Mouse (Mus musculus) hindbrain, embryonic 11.5 days (tissue): Measurements from ENCODE around the gene Ctla4. TPM values are rescaled to one million over a fixed set of nuclear protein-coding genes. Genes with fewer than 3 reads are reported as not detected.

Experiments
- ATAC-seq: fragments of 200-750 bp; cut with Nextera tagmentation; 2 replicates; pipeline ENCODE4 v1.8.0; 2017; ENCODE audit warnings: mild to moderate bottlenecking, moderate TSS enrichment, moderate library complexity; ENCODE audit not compliant: low FRiP score
- DNase-seq: peaks from one replicate; pipeline ENCODE4 v3.0.0-alpha.2; 2015; ENCODE audit warnings: low spot score
- H3K27ac ChIP-seq: fragments of 300-500 bp; sonication (generic); 2 replicates; pipeline ENCODE4 v1.5.1; 2014; ENCODE audit warnings: mild to moderate bottlenecking, low read depth, low read length
- H3K27me3 ChIP-seq: fragments of 300-500 bp; sonication (generic); 2 replicates; pipeline ENCODE4 v1.6.1; 2014; ENCODE audit warnings: mild to moderate bottlenecking, low read length, moderate library complexity, mixed read lengths; ENCODE audit not compliant: control insufficient read depth, insufficient read depth
- H3K36me3 ChIP-seq: fragments of 300-500 bp; sonication (generic); 2 replicates; pipeline ENCODE4 v1.6.1; 2014; ENCODE audit warnings: mild to moderate bottlenecking, low read length, moderate library complexity, mixed read lengths; ENCODE audit not compliant: control insufficient read depth, insufficient read depth
- H3K4me1 ChIP-seq: fragments of 300-500 bp; sonication (generic); replicated peaks from 2 replicates; pipeline ENCODE4 v1.6.1; 2014; ENCODE audit warnings: low read length, mixed read lengths; ENCODE audit not compliant: control insufficient read depth, insufficient read depth
- H3K4me2 ChIP-seq: fragments of 300-500 bp; sonication (generic); replicated peaks from 2 replicates; pipeline ENCODE4 v1.6.1; 2014; ENCODE audit warnings: mild to moderate bottlenecking, low read depth, low read length
- H3K4me3 ChIP-seq: fragments of 300-500 bp; sonication (generic); 2 replicates; pipeline ENCODE4 v1.5.1; 2014; ENCODE audit warnings: low read depth, low read length
- H3K9ac ChIP-seq: fragments of 300-500 bp; sonication (generic); 2 replicates; pipeline ENCODE4 v1.6.1; 2014; ENCODE audit warnings: low read depth, low read length
- H3K9me3 ChIP-seq: fragments of 300-500 bp; sonication (generic); 2 replicates; pipeline ENCODE4 v1.6.1; 2016; ENCODE audit warnings: low read length; ENCODE audit not compliant: control insufficient read depth
- WGBS: fragments of 180-500 bp; shearing (Covaris S2); extraction: QIAGEN DNeasy Blood & Tissue Kit; methylation state at CpG from one replicate; pipeline ENCODE4 v1.1.7; 2014; 5-methylcytosine and 5-hydroxymethylcytosine counted together
- polyA plus RNA-seq: library from polyadenylated mRNA; unstranded; fragments of >200 nt; fragmentation: Nextera tagmentation; extraction: Ambion mirVana; gene quantifications from 2 replicates; pipeline ENCODE4 v1.2.1, GENCODE M21; 2014

Ctla4 gene
- polyA plus RNA-seq, 1 experiment from 2014 or later, result not detected

DNA sequence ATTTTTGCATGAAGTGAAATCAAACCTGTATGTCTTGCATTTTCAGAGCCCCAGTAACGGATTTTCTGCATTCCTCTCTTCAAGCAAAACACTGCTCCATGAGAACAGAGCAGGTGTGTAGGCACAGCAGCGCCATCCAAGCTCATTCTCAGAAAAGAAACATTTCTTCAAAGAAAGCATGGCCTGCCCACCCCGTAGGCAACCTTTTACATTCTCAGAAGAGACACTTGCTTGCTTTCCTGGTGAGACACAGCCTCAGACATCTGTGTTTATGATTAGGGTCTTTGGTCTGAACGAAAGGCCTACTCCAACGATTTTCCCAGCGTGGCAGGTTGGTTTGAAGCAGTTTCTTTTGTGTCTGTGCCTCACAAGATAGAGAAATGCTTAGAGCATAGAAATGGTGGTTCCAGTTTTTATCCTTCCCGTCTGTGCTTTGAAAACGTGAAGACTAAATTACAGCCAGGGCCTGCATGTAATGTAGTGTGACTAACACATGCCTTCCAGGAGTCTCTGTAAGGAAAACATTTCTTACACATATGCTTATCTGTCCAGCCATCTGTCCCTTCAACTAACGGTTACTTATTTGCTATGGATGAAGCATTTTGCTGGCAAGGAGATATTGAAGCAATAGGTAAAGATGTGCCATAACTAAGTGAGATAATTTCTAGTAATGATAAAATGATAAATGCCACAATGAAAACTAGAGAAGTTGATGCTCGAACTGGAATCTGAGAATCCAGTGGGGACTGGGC is 6.5 kb upstream of the Ctla4 start:
- 65% methylated on average over 10 of the region's 10 CpGs for WGBS
- no peak overlapping the region for H3K4me3 ChIP-seq
- H3K4me1 ChIP-seq, result no peaks in the 10 kb centered on the region
- H3K27ac ChIP-seq, result no peak overlapping the region
- no peak overlapping the region for H3K9ac ChIP-seq
- no peak overlapping the region for H3K4me2 ChIP-seq
- ATAC-seq (no peak), DNase-seq (no peak)
- no peaks in the 10 kb centered on the region for H3K9me3 ChIP-seq
- no peaks in the 10 kb centered on the region for H3K36me3 ChIP-seq
- H3K27me3 ChIP-seq, result no peaks in the 10 kb centered on the region

DNA sequence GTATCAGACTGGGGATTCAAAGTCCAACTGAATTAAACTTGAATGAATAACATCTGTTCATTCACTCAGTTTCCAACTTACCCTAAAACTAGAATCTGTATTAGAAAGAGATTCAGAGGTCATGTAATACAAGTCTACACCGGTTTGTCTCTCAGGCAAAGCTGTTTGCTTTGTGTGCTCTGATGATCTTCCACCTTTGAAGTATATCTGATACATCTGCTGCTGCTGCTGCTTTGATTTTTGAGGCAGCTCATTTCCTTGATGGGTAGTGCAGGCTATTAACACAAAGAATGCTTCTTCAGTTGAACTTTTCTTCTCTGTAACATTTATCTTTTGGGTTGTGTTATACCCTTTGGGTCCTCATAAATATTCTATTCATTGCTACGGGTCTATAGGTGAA is 4.0 kb upstream of the Ctla4 start:
- no peak overlapping the region for H3K27ac ChIP-seq
- no peaks in the 10 kb centered on the region for H3K9me3 ChIP-seq
- no peak overlapping the region for H3K9ac ChIP-seq
- ATAC-seq (no peak), DNase-seq (no peak)
- no peaks in the 10 kb centered on the region for H3K27me3 ChIP-seq
- no peaks in the 10 kb centered on the region for H3K36me3 ChIP-seq
- H3K4me2 ChIP-seq, result no peak overlapping the region
- H3K4me1 ChIP-seq, result no peaks in the 10 kb centered on the region
- WGBS, result 76% methylated on average over 2 of the region's 2 CpGs
- no peak overlapping the region for H3K4me3 ChIP-seq

DNA sequence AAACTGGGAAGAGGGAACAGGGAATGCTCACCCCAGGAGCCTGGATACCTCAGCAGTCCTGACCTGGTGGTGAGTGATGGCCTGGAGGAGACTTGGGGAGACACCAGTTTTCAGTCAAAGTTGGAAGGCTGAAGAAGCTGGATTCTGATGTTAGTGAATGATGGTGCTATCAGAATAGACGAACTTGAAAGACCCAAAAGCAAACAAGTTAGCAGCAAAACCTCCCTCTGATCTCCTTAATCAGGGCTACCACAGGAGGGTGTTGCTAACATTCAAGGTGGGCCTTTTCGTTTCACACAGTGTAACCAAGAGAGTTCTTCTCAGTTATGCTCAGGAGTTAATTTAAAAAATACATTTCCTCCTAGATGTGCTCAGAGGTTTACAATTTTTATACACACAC is 3.5 kb upstream of the Ctla4 start:
- Histone ChIP-seq H3K27me3 (no peaks in the 10 kb centered on the region), H3K4me2 (no peak overlapping the region), H3K4me3 (no peak overlapping the region), H3K9ac (no peak overlapping the region), H3K9me3 (no peaks in the 10 kb centered on the region), H3K36me3 (no peaks in the 10 kb centered on the region), H3K27ac (no peak overlapping the region), H3K4me1 (no peaks in the 10 kb centered on the region)
- no peak for DNase-seq
- ATAC-seq, result no peak
- WGBS, result 78% methylated on average over 2 of the region's 2 CpGs

DNA sequence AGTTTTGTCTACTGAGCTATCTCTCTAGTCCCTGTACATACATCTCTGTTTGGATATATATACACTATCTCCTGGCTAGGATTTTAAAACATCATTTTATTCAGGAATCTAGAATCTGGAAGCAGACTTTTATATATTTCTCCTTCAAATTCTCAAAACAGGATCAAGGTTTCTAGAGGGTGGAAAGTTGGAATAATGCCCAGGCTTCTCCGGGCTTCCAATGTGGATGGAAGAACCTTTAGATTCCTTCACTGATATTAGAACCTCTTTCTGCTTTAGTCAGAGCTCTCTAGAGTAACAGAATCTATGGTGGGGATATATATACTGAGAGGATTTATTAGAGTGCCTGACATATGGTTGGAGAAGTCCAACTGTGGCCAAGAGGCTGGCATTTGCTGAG is 2.2 kb upstream of the Ctla4 start:
- H3K36me3 ChIP-seq, result no peaks in the 10 kb centered on the region
- no peaks in the 10 kb centered on the region for H3K9me3 ChIP-seq
- H3K4me2 ChIP-seq, result no peak overlapping the region
- H3K9ac ChIP-seq, result no peak overlapping the region
- 95% methylated on average over 1 of the region's 1 CpGs for WGBS
- H3K27me3 ChIP-seq, result no peaks in the 10 kb centered on the region
- H3K4me3 ChIP-seq, result no peak overlapping the region
- ATAC-seq (no peak), DNase-seq (no peak)
- no peak overlapping the region for H3K27ac ChIP-seq
- no peaks in the 10 kb centered on the region for H3K4me1 ChIP-seq

GRCm38 (mm10) chr1:60898127-60898932 is 11.5 kb downstream of the Ctla4 start:
- no peak for ATAC-seq
- 90% methylated on average over 5 of the region's 5 CpGs for WGBS
- H3K9ac ChIP-seq, result no peak overlapping the region

GRCm38 (mm10) chr1:60898933-60899210 is 12.1 kb downstream of the Ctla4 start:
- no peak for DNase-seq
- Histone ChIP-seq H3K36me3 (no peaks in the 10 kb centered on the region), H3K27me3 (no peaks in the 10 kb centered on the region), H3K27ac (no peak overlapping the region), H3K4me3 (no peak overlapping the region), H3K4me2 (no peak overlapping the region), H3K9me3 (no peaks in the 10 kb centered on the region), H3K4me1 (no peaks in the 10 kb centered on the region), H3K9ac (no peak overlapping the region)
- no peak for ATAC-seq
- WGBS, result 84% methylated on average over 2 of the region's 2 CpGs

More at GRCm38 (mm10) chr1:60898127-60898932, 11.5 kb downstream of the Ctla4 start:
- no peak for DNase-seq
- Histone ChIP-seq H3K4me3 (no peak overlapping the region), H3K4me1 (no peaks in the 10 kb centered on the region), H3K36me3 (no peaks in the 10 kb centered on the region), H3K27me3 (no peaks in the 10 kb centered on the region), H3K27ac (no peak overlapping the region), H3K9me3 (no peaks in the 10 kb centered on the region), H3K4me2 (no peak overlapping the region)

DNA sequence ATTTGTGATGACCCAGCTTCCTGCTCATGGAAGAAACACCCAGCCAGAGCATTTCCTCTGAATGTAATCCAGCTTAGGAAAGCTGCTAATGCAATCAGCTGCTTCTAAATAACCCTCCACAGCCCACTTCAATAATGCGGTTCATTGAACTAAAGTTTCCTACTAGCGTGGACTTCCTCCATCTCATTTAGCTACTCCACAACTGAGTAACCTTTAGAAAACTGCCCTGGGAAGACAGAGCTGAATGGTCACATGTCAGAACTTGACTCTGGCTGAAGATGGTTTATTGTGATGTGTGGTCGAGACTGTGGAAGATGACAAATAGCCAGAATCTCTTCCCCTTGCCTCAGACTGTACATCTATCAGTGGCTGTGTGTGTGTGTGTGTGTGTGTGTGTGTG is 12.4 kb downstream of the Ctla4 start:
- no peak overlapping the region for H3K4me3 ChIP-seq
- H3K9ac ChIP-seq, result no peak overlapping the region
- WGBS, result 87% methylated on average over 3 of the region's 3 CpGs
- H3K27ac ChIP-seq, result no peak overlapping the region
- DNase-seq, result no peak
- no peak for ATAC-seq
- H3K27me3 ChIP-seq, result no peaks in the 10 kb centered on the region
- no peaks in the 10 kb centered on the region for H3K4me1 ChIP-seq
- no peaks in the 10 kb centered on the region for H3K36me3 ChIP-seq
- H3K9me3 ChIP-seq, result no peaks in the 10 kb centered on the region
- H3K4me2 ChIP-seq, result no peak overlapping the region

DNA sequence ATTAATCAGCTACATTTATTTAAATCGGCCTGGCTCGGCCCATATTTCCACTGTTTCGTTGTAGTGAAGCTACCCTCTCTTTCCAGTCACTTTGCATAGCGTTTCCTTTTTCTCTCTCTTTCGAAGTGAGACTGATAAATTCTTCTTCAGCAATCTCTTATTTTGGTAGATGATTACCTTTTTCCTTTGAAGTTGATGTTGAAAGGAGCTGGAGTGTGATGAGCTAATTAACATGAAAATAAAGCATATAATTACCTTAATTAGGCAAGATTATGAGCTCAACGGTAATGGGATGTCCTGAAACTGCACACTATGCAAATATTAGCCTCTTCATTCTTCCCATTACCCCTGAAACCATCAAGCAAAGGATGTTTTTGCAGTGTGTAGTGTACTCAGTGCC is 15.7 kb downstream of the Ctla4 start:
- Histone ChIP-seq H3K36me3 (no peaks in the 10 kb centered on the region), H3K4me2 (no peak overlapping the region), H3K27me3 (no peaks in the 10 kb centered on the region), H3K27ac (no peak overlapping the region), H3K4me3 (no peak overlapping the region), H3K4me1 (no peaks in the 10 kb centered on the region), H3K9ac (no peak overlapping the region), H3K9me3 (no peaks in the 10 kb centered on the region)
- DNase-seq (no peak), ATAC-seq (no peak)
- 88% methylated on average over 6 of the region's 6 CpGs for WGBS

DNA sequence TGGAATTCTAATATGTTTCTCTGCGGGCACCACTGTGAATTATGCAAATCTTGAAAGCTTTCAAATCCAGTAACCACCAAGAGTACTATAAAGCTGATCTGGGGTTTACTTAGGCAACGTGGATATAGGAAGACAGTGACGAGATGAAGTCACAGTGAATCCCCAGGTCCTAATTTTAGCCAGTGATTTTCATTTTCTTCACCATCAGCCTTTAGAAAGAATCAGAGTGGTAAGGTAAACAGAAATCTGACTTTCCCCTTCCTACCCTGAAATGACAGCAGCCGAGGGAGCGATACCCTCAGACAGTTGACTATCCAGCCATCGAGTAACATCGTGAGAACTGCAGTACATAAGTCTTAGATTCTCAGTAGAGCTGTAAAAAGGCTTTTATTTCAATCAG is 16.3 kb downstream of the Ctla4 start:
- WGBS, result 92% methylated on average over 7 of the region's 7 CpGs

More for the DNA sequence above, 16.3 kb downstream of the Ctla4 start:
- DNase-seq (no peak), ATAC-seq (no peak)
- Histone ChIP-seq H3K4me2 (no peak overlapping the region), H3K9ac (no peak overlapping the region), H3K4me1 (no peaks in the 10 kb centered on the region), H3K27ac (no peak overlapping the region), H3K36me3 (no peaks in the 10 kb centered on the region), H3K4me3 (no peak overlapping the region), H3K9me3 (no peaks in the 10 kb centered on the region), H3K27me3 (no peaks in the 10 kb centered on the region)
